Mouse (Mus musculus) lung, embryonic 14.5 days (tissue): Measurements from ENCODE around the gene Ttyh2. TPM values are rescaled to one million over a fixed set of nuclear protein-coding genes. Genes with fewer than 3 reads are reported as not detected.

Experiments used
- ATAC-seq: fragments of 200-750 bp; cut with Nextera tagmentation; 2 replicates; pipeline ENCODE4 v1.8.0; 2017; ENCODE audit warnings: mild to moderate bottlenecking, moderate TSS enrichment, moderate library complexity; ENCODE audit not compliant: insufficient read depth
- DNase-seq: peaks from one replicate; pipeline ENCODE4 v3.0.0-alpha.2; 2015
- H3K27ac ChIP-seq: fragments of 300-500 bp; sonication (generic); 2 replicates; pipeline ENCODE4 v1.5.1; 2014; ENCODE audit warnings: low read depth, mild to moderate bottlenecking, moderate library complexity
- H3K27me3 ChIP-seq: fragments of 300-500 bp; sonication (generic); 2 replicates; pipeline ENCODE4 v1.6.1; 2014; ENCODE audit warnings: low read length, control low read depth; ENCODE audit not compliant: insufficient read depth
- H3K36me3 ChIP-seq: fragments of 300-500 bp; sonication (generic); 2 replicates; pipeline ENCODE4 v1.6.1; 2014; ENCODE audit warnings: control low read depth; ENCODE audit not compliant: insufficient read depth
- H3K4me1 ChIP-seq: fragments of 300-500 bp; sonication (generic); 2 replicates; pipeline ENCODE4 v1.6.1; 2014; ENCODE audit warnings: antibody characterized with exemption, control low read depth; ENCODE audit not compliant: insufficient read depth
- H3K4me2 ChIP-seq: fragments of 300-500 bp; sonication (generic); 2 replicates; pipeline ENCODE4 v1.6.1; 2014; ENCODE audit warnings: mild to moderate bottlenecking
- H3K4me3 ChIP-seq: fragments of 300-500 bp; sonication (generic); 2 replicates; pipeline ENCODE4 v1.5.1; 2014; ENCODE audit warnings: low read depth, low read length
- H3K9ac ChIP-seq: fragments of 300-500 bp; sonication (generic); 2 replicates; pipeline ENCODE4 v1.6.1; 2014
- H3K9me3 ChIP-seq: fragments of 300-500 bp; sonication (generic); 2 replicates; pipeline ENCODE4 v1.6.1; 2016; ENCODE audit warnings: low read depth, low read length, control low read depth
- CTCF ChIP-seq: IDR thresholded peaks from 2 replicates; pipeline ENCODE4 v1.5.1; 2016; ENCODE audit warnings: antibody characterized with exemption, low read depth
- WGBS: fragments of 180-500 bp; shearing (Covaris S2); extraction: QIAGEN DNeasy Blood & Tissue Kit; methylation state at CpG from one replicate; pipeline ENCODE4 v1.1.7; 2014; 5-methylcytosine and 5-hydroxymethylcytosine counted together
- polyA plus RNA-seq: library from polyadenylated mRNA; unstranded; fragments of >200 nt; fragmentation: Nextera tagmentation; extraction: Ambion mirVana; gene quantifications from 2 replicates; pipeline ENCODE4 v1.2.1, GENCODE M21; 2014

Gene Ttyh2
- polyA plus RNA-seq, 1 experiment from 2014 or later, result 13.1 TPM

GRCm38 (mm10) chr11:114644122-114644521 is 31.1 kb upstream of the Ttyh2 start:
- WGBS, result 39% methylated on average over 2 of the region's 2 CpGs
- H3K9me3 ChIP-seq, result no peaks in the 10 kb centered on the region
- peaks cover 9% of the 10 kb centered on the region for H3K27me3 ChIP-seq
- DNase-seq (no peak), ATAC-seq (no peak)
- H3K4me1 ChIP-seq, result no peaks in the 10 kb centered on the region
- no peak overlapping the region for H3K9ac ChIP-seq
- no peak overlapping the region for H3K4me2 ChIP-seq
- H3K27ac ChIP-seq, result no peak overlapping the region
- no peaks in the 10 kb centered on the region for H3K36me3 ChIP-seq
- no peak for TF ChIP-seq CTCF
- no peak overlapping the region for H3K4me3 ChIP-seq

GRCm38 (mm10) chr11:114649510-114649909 is 25.7 kb upstream of the Ttyh2 start:
- TF ChIP-seq CTCF, result peak; percentile 26; the same call in 1 of the 2 replicates
- DNase-seq (no peak), ATAC-seq (no peak)
- no peak overlapping the region for H3K27ac ChIP-seq
- H3K9me3 ChIP-seq, result no peaks in the 10 kb centered on the region
- H3K4me2 ChIP-seq, result no peak overlapping the region
- no peak overlapping the region for H3K9ac ChIP-seq
- no peaks in the 10 kb centered on the region for H3K4me1 ChIP-seq
- 62% methylated on average over 4 of the region's 4 CpGs for WGBS
- no peaks in the 10 kb centered on the region for H3K36me3 ChIP-seq
- H3K4me3 ChIP-seq, result no peak overlapping the region
- H3K27me3 ChIP-seq, result no peaks in the 10 kb centered on the region

GRCm38 (mm10) chr11:114652531-114652930 is 22.7 kb upstream of the Ttyh2 start:
- no peaks in the 10 kb centered on the region for H3K9me3 ChIP-seq
- no peaks in the 10 kb centered on the region for H3K27me3 ChIP-seq
- no peak overlapping the region for H3K4me2 ChIP-seq
- no peaks in the 10 kb centered on the region for H3K36me3 ChIP-seq
- no peak overlapping the region for H3K27ac ChIP-seq
- DNase-seq (peak; percentile 81), ATAC-seq (no peak)
- no peaks in the 10 kb centered on the region for H3K4me1 ChIP-seq
- no peak for TF ChIP-seq CTCF
- no peak overlapping the region for H3K9ac ChIP-seq
- 6% methylated on average over 16 of the region's 16 CpGs for WGBS
- H3K4me3 ChIP-seq, result no peak overlapping the region

GRCm38 (mm10) chr11:114653664-114654063 is 21.6 kb upstream of the Ttyh2 start:
- ATAC-seq (no peak), DNase-seq (no peak)
- Histone ChIP-seq H3K27ac (no peak overlapping the region), H3K27me3 (no peaks in the 10 kb centered on the region), H3K4me2 (no peak overlapping the region), H3K9ac (no peak overlapping the region), H3K4me1 (no peaks in the 10 kb centered on the region), H3K4me3 (no peak overlapping the region), H3K36me3 (no peaks in the 10 kb centered on the region), H3K9me3 (no peaks in the 10 kb centered on the region)
- no peak for TF ChIP-seq CTCF
- WGBS, result 76% methylated on average over 6 of the region's 6 CpGs

- no peak overlapping the region for H3K4me2 ChIP-seq
- H3K9me3 ChIP-seq, result no peaks in the 10 kb centered on the region
- TF ChIP-seq CTCF, result no peak
- no peak for DNase-seq
- H3K36me3 ChIP-seq, result no peaks in the 10 kb centered on the region
- WGBS, result 51% methylated on average over 5 of the region's 5 CpGs
- H3K4me3 ChIP-seq, result no peak overlapping the region
- H3K9ac ChIP-seq, result no peak overlapping the region
- ATAC-seq, result no peak
- no peaks in the 10 kb centered on the region for H3K4me1 ChIP-seq
- no peak overlapping the region for H3K27ac ChIP-seq
- H3K27me3 ChIP-seq, result no peaks in the 10 kb centered on the region
Observed at GRCm38 (mm10) chr11:114654552-114654951, 20.7 kb upstream of the Ttyh2 start.

GRCm38 (mm10) chr11:114655350-114656008 is 19.8 kb upstream of the Ttyh2 start:
- WGBS, result 86% methylated on average over 7 of the region's 7 CpGs
- no peak overlapping the region for H3K9ac ChIP-seq

GRCm38 (mm10) chr11:114656994-114657644 is 18.1 kb upstream of the Ttyh2 start:
- TF ChIP-seq CTCF, result no peak
- Histone ChIP-seq H3K27ac (no peak overlapping the region), H3K9me3 (no peaks in the 10 kb centered on the region), H3K4me1 (no peaks in the 10 kb centered on the region), H3K4me3 (no peak overlapping the region), H3K36me3 (no peaks in the 10 kb centered on the region), H3K27me3 (no peaks in the 10 kb centered on the region), H3K4me2 (no peak overlapping the region), H3K9ac (no peak overlapping the region)
- WGBS, result 22% methylated on average over 27 of the region's 27 CpGs
- ATAC-seq, result no peak
- DNase-seq, result no peak

More at GRCm38 (mm10) chr11:114655350-114656008, 19.8 kb upstream of the Ttyh2 start:
- no peak overlapping the region for H3K4me2 ChIP-seq
- H3K36me3 ChIP-seq, result no peaks in the 10 kb centered on the region
- no peak overlapping the region for H3K27ac ChIP-seq
- no peaks in the 10 kb centered on the region for H3K4me1 ChIP-seq
- DNase-seq (no peak), ATAC-seq (no peak)
- no peak for TF ChIP-seq CTCF
- no peak overlapping the region for H3K4me3 ChIP-seq
- no peaks in the 10 kb centered on the region for H3K27me3 ChIP-seq
- no peaks in the 10 kb centered on the region for H3K9me3 ChIP-seq
